Mouse (Mus musculus) limb, embryonic 11.5 days (tissue): ENCODE results near the gene Manba. TPM values are rescaled to one million over a fixed set of nuclear protein-coding genes. Genes with fewer than 3 reads are reported as not detected.
"Not testable (repeated sequence)": the region's sequence is repeated elsewhere in the genome, so short reads cannot be mapped to it uniquely, and the experiment has no call there.

ENCODE experiments used
- ATAC-seq: fragments of 200-750 bp; cut with Nextera tagmentation; 2 replicates; pipeline ENCODE4 v1.8.0; 2017; ENCODE audit warnings: low read depth; ENCODE audit not compliant: insufficient number of reproducible peaks, low FRiP score, low TSS enrichment
- DNase-seq: peaks from one replicate; pipeline ENCODE4 v3.0.0-alpha.2; 2015; ENCODE audit warnings: low spot score
- H3K27ac ChIP-seq: fragments of 300-500 bp; sonication (generic); replicated peaks from 2 replicates; pipeline ENCODE4 v1.5.1; 2014; ENCODE audit warnings: low read depth, mild to moderate bottlenecking, low read length
- H3K27me3 ChIP-seq: fragments of 300-500 bp; sonication (generic); 2 replicates; pipeline ENCODE4 v1.6.1; 2014; ENCODE audit warnings: mild to moderate bottlenecking, low read length, mixed read lengths; ENCODE audit not compliant: control insufficient read depth, insufficient read depth
- H3K36me3 ChIP-seq: fragments of 300-500 bp; sonication (generic); 2 replicates; pipeline ENCODE4 v1.6.1; 2014; ENCODE audit warnings: mild to moderate bottlenecking, low read length, moderate library complexity, mixed read lengths; ENCODE audit not compliant: control insufficient read depth, insufficient read depth
- H3K4me1 ChIP-seq: fragments of 300-500 bp; sonication (generic); 2 replicates; pipeline ENCODE4 v1.6.1; 2014; ENCODE audit warnings: low read length, mixed read lengths; ENCODE audit not compliant: control insufficient read depth, insufficient read depth
- H3K4me2 ChIP-seq: fragments of 300-500 bp; sonication (generic); 2 replicates; pipeline ENCODE4 v1.6.1; 2014; ENCODE audit warnings: low read depth, mild to moderate bottlenecking, moderate library complexity; ENCODE audit not compliant: severe bottlenecking
- H3K4me3 ChIP-seq: fragments of 300-500 bp; sonication (generic); 2 replicates; pipeline ENCODE4 v1.5.1; 2014; ENCODE audit warnings: low read depth, low read length
- H3K9ac ChIP-seq: fragments of 300-500 bp; sonication (generic); 2 replicates; pipeline ENCODE4 v1.6.1; 2014; ENCODE audit warnings: mild to moderate bottlenecking, low read length
- H3K9me3 ChIP-seq: fragments of 300-500 bp; sonication (generic); 2 replicates; pipeline ENCODE4 v1.6.1; 2016; ENCODE audit warnings: low read length; ENCODE audit not compliant: control insufficient read depth
- WGBS: fragments of 180-500 bp; shearing (Covaris S2); extraction: QIAGEN DNeasy Blood & Tissue Kit; methylation state at CpG from one replicate; pipeline ENCODE4 v1.1.7; 2014; 5-methylcytosine and 5-hydroxymethylcytosine counted together
- polyA plus RNA-seq: library from polyadenylated mRNA; unstranded; fragments of >200 nt; fragmentation: Nextera tagmentation; extraction: Ambion mirVana; gene quantifications from 2 replicates; pipeline ENCODE4 v1.2.1, GENCODE M21; 2014

The Manba gene
- polyA plus RNA-seq, 1 experiment from 2014 or later: 4.1 TPM

DNA sequence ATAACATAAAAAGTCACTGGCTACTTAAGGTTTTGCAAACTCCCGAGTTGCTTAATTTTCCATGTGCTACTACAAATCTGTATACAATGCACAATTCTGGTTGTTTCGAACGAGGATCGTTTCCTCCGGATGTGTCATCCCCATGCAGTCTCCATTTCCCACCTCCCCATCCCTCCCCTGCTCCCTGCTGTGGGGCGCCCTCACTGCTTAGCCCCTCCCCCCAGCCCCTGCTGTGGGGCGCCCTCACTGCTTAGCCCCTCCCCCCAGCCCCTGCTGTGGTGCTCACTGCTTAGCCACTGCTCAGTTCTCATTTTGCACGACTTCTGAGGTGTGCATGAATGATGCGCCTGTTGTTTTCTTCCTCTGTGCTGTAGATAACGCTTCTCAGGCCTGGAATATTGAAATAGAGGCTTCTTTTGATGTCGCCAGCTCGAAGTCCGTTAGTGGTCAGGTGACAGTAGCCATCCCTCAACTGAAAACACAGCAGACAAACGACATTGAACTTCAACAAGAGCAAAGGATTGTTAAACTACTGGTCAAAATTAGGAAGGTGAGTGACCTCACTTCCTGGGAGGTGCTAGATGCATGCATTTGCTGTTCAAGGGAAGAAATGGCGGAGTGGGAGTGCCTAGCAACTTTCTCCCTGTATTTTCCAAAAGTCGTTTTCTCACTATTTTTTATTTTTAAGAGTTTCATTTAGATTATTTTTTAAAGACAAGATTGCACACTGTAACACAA is 37.4 kb downstream of the Manba start:
- no peaks in the 10 kb centered on the region for H3K4me1 ChIP-seq
- H3K4me3 ChIP-seq: no peak overlapping the region
- H3K4me2 ChIP-seq: no peak overlapping the region
- DNase-seq: no peak
- no peaks in the 10 kb centered on the region for H3K36me3 ChIP-seq
- no peaks in the 10 kb centered on the region for H3K27me3 ChIP-seq
- no peaks in the 10 kb centered on the region for H3K9me3 ChIP-seq
- ATAC-seq: no peak
- H3K9ac ChIP-seq: no peak overlapping the region
- H3K27ac ChIP-seq: no peak overlapping the region
- WGBS: 47% methylated on average over 16 of the region's 16 CpGs

DNA sequence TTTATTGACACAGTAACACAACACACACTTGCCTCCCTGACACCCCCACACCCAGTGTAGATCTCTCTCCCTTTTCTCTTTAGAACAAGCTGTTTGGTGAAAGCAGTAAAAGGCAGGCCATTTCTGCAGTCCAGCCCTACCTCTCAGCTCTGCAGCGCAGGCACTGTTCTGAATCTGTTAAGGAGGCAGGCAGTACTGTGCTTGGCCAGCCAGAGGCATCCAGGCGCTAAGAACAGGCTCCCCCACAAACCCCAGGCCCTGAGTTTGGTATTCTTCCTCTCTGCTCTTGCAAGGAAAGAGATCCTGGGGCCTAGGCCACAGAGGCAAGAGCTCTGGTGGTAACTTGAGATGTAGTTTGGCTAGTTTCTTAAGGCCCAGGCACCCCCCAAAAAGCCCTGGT is 39.5 kb downstream of the Manba start:
- not testable (repeated sequence) for H3K9ac ChIP-seq, DNase-seq, H3K4me3 ChIP-seq, H3K36me3 ChIP-seq, H3K4me1 ChIP-seq, H3K27me3 ChIP-seq, H3K4me2 ChIP-seq, H3K27ac ChIP-seq, H3K9me3 ChIP-seq, ATAC-seq
- 41% methylated on average over 2 of the region's 2 CpGs for WGBS

DNA sequence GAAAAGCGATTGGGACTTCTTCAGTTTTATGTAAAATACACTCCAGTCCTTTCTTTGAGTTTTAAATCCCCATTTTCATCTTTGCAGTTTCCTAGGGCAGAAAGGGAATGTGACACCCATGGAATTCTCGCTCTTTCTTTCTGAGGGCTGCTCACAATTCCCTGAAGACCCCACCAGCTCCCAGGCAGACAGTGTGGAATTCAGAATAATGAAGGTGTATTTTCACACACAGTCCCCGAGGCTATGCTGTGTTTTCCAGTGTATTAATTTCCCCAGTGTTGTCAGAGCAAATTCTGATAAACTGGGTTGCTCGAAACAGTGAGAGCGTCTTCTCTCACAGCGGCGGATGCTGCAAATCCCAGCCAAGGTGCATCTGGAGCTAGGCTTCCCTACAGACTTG is 44.3 kb downstream of the Manba start:
- H3K27ac ChIP-seq: no peak overlapping the region
- no peak overlapping the region for H3K4me3 ChIP-seq
- 88% methylated on average over 7 of the region's 7 CpGs for WGBS
- no peak overlapping the region for H3K4me2 ChIP-seq
- ATAC-seq (no peak), DNase-seq (no peak)
- H3K9ac ChIP-seq: no peak overlapping the region
- H3K27me3 ChIP-seq: no peaks in the 10 kb centered on the region
- no peaks in the 10 kb centered on the region for H3K4me1 ChIP-seq
- H3K9me3 ChIP-seq: no peaks in the 10 kb centered on the region
- no peaks in the 10 kb centered on the region for H3K36me3 ChIP-seq

DNA sequence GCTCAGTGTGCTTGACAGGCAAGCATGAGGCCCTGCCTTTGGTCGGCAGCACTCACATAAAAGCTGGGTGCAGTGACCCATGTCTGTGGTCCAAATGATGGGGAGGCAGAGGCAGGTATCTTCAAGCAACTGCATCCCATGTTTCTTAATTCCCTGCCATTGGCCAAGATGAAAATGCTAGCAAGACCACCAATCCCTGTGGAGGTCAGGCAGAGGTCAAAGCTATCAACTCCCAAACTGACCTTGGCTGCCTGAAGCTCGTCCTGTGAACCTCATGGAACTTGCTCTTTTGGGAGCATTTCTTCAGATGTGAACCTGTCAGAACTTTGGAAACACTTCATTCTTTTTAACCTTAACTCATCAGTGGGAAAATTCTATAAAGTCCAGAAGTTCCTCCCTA is 46.4 kb downstream of the Manba start:
- Histone ChIP-seq H3K27ac (no peak overlapping the region), H3K36me3 (no peaks in the 10 kb centered on the region), H3K27me3 (no peaks in the 10 kb centered on the region), H3K4me1 (no peaks in the 10 kb centered on the region), H3K4me2 (no peak overlapping the region), H3K9ac (no peak overlapping the region), H3K9me3 (no peaks in the 10 kb centered on the region), H3K4me3 (no peak overlapping the region)
- no peak for ATAC-seq
- no peak for DNase-seq
- WGBS: 65% methylated on average over 2 of the region's 2 CpGs

DNA sequence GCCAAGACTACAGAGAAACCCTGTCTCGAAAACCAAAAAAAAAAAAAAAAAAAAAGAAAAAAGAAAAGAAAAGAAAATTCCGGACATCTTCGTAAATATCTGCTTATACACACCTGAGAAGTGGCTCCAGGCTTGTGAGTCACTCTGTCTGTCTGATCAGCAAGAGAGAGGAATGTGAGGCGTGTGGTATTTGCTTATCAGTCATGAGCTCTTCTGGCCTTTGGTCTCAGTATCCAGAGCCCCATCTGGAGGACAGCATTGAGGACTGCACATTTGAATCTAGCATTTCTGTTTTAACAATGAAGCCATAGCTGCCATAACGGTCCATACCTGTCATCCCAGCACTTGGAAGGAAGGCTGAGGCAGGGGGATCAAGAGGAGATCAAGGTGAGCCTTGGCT is 48.7 kb downstream of the Manba start:
- no peak for DNase-seq
- Histone ChIP-seq H3K36me3 (no peaks in the 10 kb centered on the region), H3K27me3 (no peaks in the 10 kb centered on the region), H3K9ac (no peak overlapping the region), H3K4me3 (no peak overlapping the region), H3K9me3 (no peaks in the 10 kb centered on the region), H3K4me2 (no peak overlapping the region), H3K27ac (no peak overlapping the region), H3K4me1 (no peaks in the 10 kb centered on the region)
- WGBS: 91% methylated on average over 4 of the region's 5 CpGs
- no peak for ATAC-seq

DNA sequence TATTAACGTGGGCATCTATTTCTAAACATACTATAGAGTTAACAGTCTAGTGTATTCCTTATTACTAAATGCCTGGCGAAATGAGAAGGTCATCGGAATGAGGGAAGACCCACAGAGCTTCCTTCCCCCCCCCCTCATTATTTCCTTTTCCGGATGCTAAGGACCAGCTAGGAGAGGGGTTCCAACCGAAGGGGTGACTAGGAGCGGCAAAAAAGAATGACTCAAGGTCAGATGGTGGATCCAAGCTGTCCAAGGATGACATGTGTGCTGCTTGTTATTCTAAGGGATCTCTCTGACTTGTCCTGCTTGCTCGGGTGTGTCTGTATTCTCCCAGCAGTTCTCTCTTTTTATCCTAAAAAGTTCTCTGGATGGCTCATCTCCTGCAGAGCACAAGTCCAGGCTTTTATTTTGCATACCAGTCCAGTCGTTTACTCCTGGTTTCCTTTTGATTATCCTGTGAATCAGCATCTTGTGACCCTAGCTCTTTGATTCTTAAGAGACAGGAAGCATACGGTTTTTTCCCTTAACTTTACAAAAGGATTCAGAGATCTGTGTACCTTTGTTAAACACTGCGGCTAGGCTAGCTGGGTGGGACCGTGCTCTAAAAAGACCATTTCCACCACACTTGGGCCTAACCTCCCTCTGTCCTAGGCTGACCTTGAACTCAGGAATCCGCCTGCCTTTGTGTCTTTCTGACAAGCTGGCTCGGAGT is 61.0 kb downstream of the Manba start:
- Histone ChIP-seq H3K36me3 (no peaks in the 10 kb centered on the region), H3K4me2 (no peak overlapping the region), H3K4me1 (no peaks in the 10 kb centered on the region), H3K27me3 (no peaks in the 10 kb centered on the region), H3K4me3 (no peak overlapping the region), H3K27ac (no peak overlapping the region), H3K9me3 (no peaks in the 10 kb centered on the region), H3K9ac (no peak overlapping the region)
- no peak for DNase-seq
- WGBS: 77% methylated on average over 13 of the region's 13 CpGs
- no peak for ATAC-seq

DNA sequence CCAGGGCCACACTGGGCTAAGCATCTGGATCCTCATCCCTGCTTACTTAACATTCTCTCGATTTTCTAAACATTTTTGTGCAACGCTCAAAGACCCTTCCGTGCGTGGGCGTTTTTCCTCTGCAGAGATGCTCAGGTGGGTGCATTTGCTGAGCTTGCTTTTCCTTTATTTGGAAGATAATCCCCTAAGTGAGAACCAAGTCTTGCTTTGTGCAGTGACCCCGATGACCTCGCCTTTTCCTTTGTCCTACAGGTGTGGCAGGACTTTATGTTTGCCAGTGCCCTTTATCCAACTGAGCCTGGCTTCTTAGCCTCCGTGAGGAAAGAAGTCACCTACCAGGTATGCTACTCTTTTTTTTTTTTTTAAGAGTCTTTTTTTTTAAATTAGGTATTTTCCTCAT is 61.9 kb downstream of the Manba start:
- Histone ChIP-seq H3K4me3 (no peak overlapping the region), H3K9me3 (no peaks in the 10 kb centered on the region), H3K36me3 (no peaks in the 10 kb centered on the region), H3K27me3 (no peaks in the 10 kb centered on the region), H3K4me1 (no peaks in the 10 kb centered on the region), H3K9ac (no peak overlapping the region), H3K4me2 (no peak overlapping the region), H3K27ac (no peak overlapping the region)
- WGBS: 88% methylated on average over 8 of the region's 8 CpGs
- ATAC-seq (no peak), DNase-seq (no peak)

DNA sequence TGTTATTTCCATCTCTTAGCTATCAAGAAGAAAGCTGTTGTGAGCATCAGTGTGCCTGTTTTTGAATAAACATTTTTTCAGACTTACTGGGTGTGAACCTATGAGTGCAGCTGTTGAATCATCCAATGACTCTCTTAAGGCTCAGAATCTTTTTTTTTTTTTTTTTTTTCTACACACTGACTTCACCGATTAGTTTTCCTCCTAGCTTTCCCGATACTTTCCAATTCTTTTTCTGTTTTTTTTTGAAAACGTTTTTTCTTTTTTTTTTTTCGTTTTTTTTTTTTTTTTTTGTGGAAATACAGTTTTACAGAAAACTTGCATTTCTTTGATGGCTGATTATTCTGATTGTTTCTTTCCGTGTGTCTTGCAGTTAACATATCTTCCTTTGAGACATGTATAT is 67.5 kb downstream of the Manba start:
- ATAC-seq (no peak), DNase-seq (no peak)
- no peaks in the 10 kb centered on the region for H3K27me3 ChIP-seq
- H3K4me1 ChIP-seq: no peaks in the 10 kb centered on the region
- WGBS: 75% methylated on average over 5 of the region's 5 CpGs
- no peak overlapping the region for H3K9ac ChIP-seq
- H3K4me2 ChIP-seq: no peak overlapping the region
- H3K36me3 ChIP-seq: no peaks in the 10 kb centered on the region
- no peak overlapping the region for H3K4me3 ChIP-seq
- no peak overlapping the region for H3K27ac ChIP-seq
- no peaks in the 10 kb centered on the region for H3K9me3 ChIP-seq
